Mouse (Mus musculus): ENCODE results near the gene Fpr2.
"Not testable (repeated sequence)": the region's sequence is repeated elsewhere in the genome, so short reads cannot be mapped to it uniquely, and the experiment has no call there.

The Fpr2 gene

GRCm38 (mm10) chr17:17883840-17884239, 3.8 kb upstream of the Fpr2 start, which contains the start of gene Fpr1:
Gene Fpr1, minus strand, starts transcription at chr17:17883940.
- no peak for DNase-seq (ENCODE audit: low spot score)

- no peak for DNase-seq (ENCODE audit: low spot score)
Observed at GRCm38 (mm10) chr17:17889732-17890425, 2.3 kb downstream of the Fpr2 start.

- peak; percentile 27 for DNase-seq (ENCODE audit: low spot score)
Observed at GRCm38 (mm10) chr17:17896039-17896438, 8.4 kb downstream of the Fpr2 start.

- DNase-seq (ENCODE audit: low spot score) = no peak
Observed at GRCm38 (mm10) chr17:17899268-17899667, 11.6 kb downstream of the Fpr2 start.

GRCm38 (mm10) chr17:17900768-17901167, 13.1 kb downstream of the Fpr2 start:
- DNase-seq (ENCODE audit: low spot score) = no peak

- no peak for DNase-seq (ENCODE audit: low spot score)
Observed at GRCm38 (mm10) chr17:17909636-17910421, 22.2 kb downstream of the Fpr2 start.

GRCm38 (mm10) chr17:17912618-17913017, 25.0 kb downstream of the Fpr2 start:
- not testable (repeated sequence) for DNase-seq (ENCODE audit: low spot score)

GRCm38 (mm10) chr17:17917376-17917775, 29.8 kb downstream of the Fpr2 start:
- DNase-seq (ENCODE audit: low spot score) = no peak

- DNase-seq (ENCODE audit: low spot score) = no peak
Observed at GRCm38 (mm10) chr17:17917782-17918181, 30.2 kb downstream of the Fpr2 start.

All from c-Kit-positive CD71-positive TER-119-positive erythroid progenitor cells, embryonic 14.5 days (primary cell).